Mouse (Mus musculus) CH12.LX (cell line): Measurements from ENCODE around the gene Tmem191c. TPM values are rescaled to one million over a fixed set of nuclear protein-coding genes. Genes with fewer than 3 reads are reported as not detected.

ENCODE experiments used
- DNase-seq: peaks from one replicate; pipeline ENCODE4 v3.0.0-alpha.2; 2013; ENCODE audit errors: extremely low read depth
- H3K27ac ChIP-seq: 2 replicates; pipeline ENCODE4 v1.5.1; 2012; ENCODE audit warnings: low read depth, mild to moderate bottlenecking, control low read depth, moderate library complexity; ENCODE audit not compliant: insufficient read depth
- H3K27me3 ChIP-seq: replicated peaks from 2 replicates; pipeline ENCODE3; 2012; ENCODE audit warnings: inconsistent platforms
- H3K36me3 ChIP-seq, 2 experiments: replicated peaks in 1 of 2; 2 replicates each; pipeline versions ENCODE3 to v1.6.1; 2012; ENCODE audit warnings: inconsistent platforms in 1 of 2, low read length in 1 of 2, mild to moderate bottlenecking in 1 of 2, mixed read lengths in 1 of 2, moderate library complexity in 1 of 2; ENCODE audit not compliant: control insufficient read depth in 1 of 2, insufficient read depth in 1 of 2
- H3K4me1 ChIP-seq, 2 experiments: 2 replicates each; pipeline ENCODE4 v1.6.1; 2012; ENCODE audit warnings: inconsistent platforms in 1 of 2, moderate library complexity in 1 of 2; ENCODE audit not compliant: insufficient read depth in 2 of 2, control insufficient read depth in 1 of 2
- H3K4me2 ChIP-seq: 2 replicates; pipeline ENCODE4 v1.6.1; 2012; ENCODE audit warnings: low read depth, mild to moderate bottlenecking, control low read depth; ENCODE audit not compliant: poor library complexity, insufficient read depth, severe bottlenecking
- H3K4me3 ChIP-seq, 3 experiments: fragments of 150-350 bp in 1 of 3; sonication (generic) in 1 of 3; replicated peaks in 1 of 3; 2 replicates each; pipeline versions ENCODE3 to v1.5.1; 2011 to 2012; ENCODE audit warnings: low read depth in 2 of 3, low read length in 2 of 3, mild to moderate bottlenecking in 2 of 3, moderate library complexity in 2 of 3, control low read depth in 1 of 3, improper control_type of control experiment in 1 of 3, inconsistent platforms in 1 of 3, mixed read lengths in 1 of 3; ENCODE audit not compliant: poor library complexity in 1 of 3
- H3K79me2 ChIP-seq: replicated peaks from 2 replicates; pipeline ENCODE4 v1.6.1; 2012; ENCODE audit warnings: mild to moderate bottlenecking, moderate library complexity; ENCODE audit not compliant: control insufficient read depth, poor library complexity, insufficient read depth, severe bottlenecking; ENCODE audit errors: extremely low read depth
- H3K9ac ChIP-seq: 2 replicates; pipeline ENCODE4 v1.6.1; 2012; ENCODE audit warnings: low read depth, mild to moderate bottlenecking, control low read depth, moderate library complexity; ENCODE audit not compliant: insufficient read depth
- H3K9me3 ChIP-seq: replicated peaks from 2 replicates; pipeline ENCODE3; 2012; ENCODE audit warnings: low read length, inconsistent platforms, mixed read lengths
- BHLHE40 ChIP-seq: IDR thresholded peaks from 2 replicates; pipeline ENCODE4 v1.6.1; 2011; ENCODE audit warnings: mild to moderate bottlenecking, low read depth, low read length, improper control_type of control experiment
- CHD2 ChIP-seq: IDR thresholded peaks from 2 replicates; pipeline ENCODE4 v1.6.1; 2011; ENCODE audit warnings: low read length, improper control_type of control experiment
- E2F4 ChIP-seq: IDR thresholded peaks from 2 replicates; pipeline ENCODE4 v1.6.1; 2011; ENCODE audit warnings: low read depth, low read length, improper control_type of control experiment; ENCODE audit not compliant: insufficient replicate concordance
- EP300 ChIP-seq: IDR thresholded peaks from 2 replicates; pipeline ENCODE4 v1.6.1; 2011; ENCODE audit warnings: low read length, improper control_type of control experiment
- ETS1 ChIP-seq: conservative IDR thresholded peaks from 2 replicates; pipeline ENCODE4 v1.6.1; 2012; ENCODE audit warnings: low read depth, mild to moderate bottlenecking, inconsistent platforms, low read length, improper control_type of control experiment, moderate library complexity
- GABPA ChIP-seq: IDR thresholded peaks from 2 replicates; pipeline ENCODE4 v1.6.1; 2012; ENCODE audit warnings: low read depth, low read length, improper control_type of control experiment, inconsistent platforms; ENCODE audit not compliant: insufficient replicate concordance
- KAT2A ChIP-seq: IDR thresholded peaks from 2 replicates; pipeline ENCODE4 v1.6.1; 2012; ENCODE audit warnings: low read length, improper control_type of control experiment, inconsistent platforms; ENCODE audit not compliant: insufficient replicate concordance
- MAX ChIP-seq: IDR thresholded peaks from 2 replicates; pipeline ENCODE4 v1.6.1; 2011; ENCODE audit warnings: low read length, improper control_type of control experiment
- MAZ ChIP-seq: IDR thresholded peaks from 2 replicates; pipeline ENCODE4 v1.6.1; 2012; ENCODE audit warnings: low read depth, mild to moderate bottlenecking, inconsistent platforms, low read length, improper control_type of control experiment, moderate library complexity
- MEF2A ChIP-seq: IDR thresholded peaks from 2 replicates; pipeline ENCODE4 v1.6.1; 2014; ENCODE audit warnings: low read depth, mild to moderate bottlenecking, inconsistent platforms, low read length, improper control_type of control experiment, borderline replicate concordance
- MYC ChIP-seq: IDR thresholded peaks from 2 replicates; pipeline ENCODE4 v1.6.1; 2011; ENCODE audit warnings: low read depth, mild to moderate bottlenecking, improper control_type of control experiment, low read length
- NRF1 ChIP-seq: IDR thresholded peaks from 2 replicates; pipeline ENCODE4 v1.6.1; 2014; ENCODE audit warnings: low read depth, mild to moderate bottlenecking, inconsistent platforms, low read length, improper control_type of control experiment, moderate library complexity
- PAX5 ChIP-seq: IDR thresholded peaks from 2 replicates; pipeline ENCODE4 v1.6.1; 2012; ENCODE audit warnings: low read length, inconsistent platforms, mixed read lengths
- POLR2A ChIP-seq: IDR thresholded peaks from 2 replicates; pipeline ENCODE4 v1.6.1; 2011; ENCODE audit warnings: low read depth, mild to moderate bottlenecking, improper control_type of control experiment, low read length
- TCF12 ChIP-seq: IDR thresholded peaks from 2 replicates; pipeline ENCODE4 v1.6.1; 2014; ENCODE audit warnings: low read depth, mild to moderate bottlenecking, inconsistent platforms, low read length, improper control_type of control experiment
- UBTF ChIP-seq: IDR thresholded peaks from 2 replicates; pipeline ENCODE4 v1.6.1; 2012; ENCODE audit warnings: low read depth, mild to moderate bottlenecking, inconsistent platforms, low read length, improper control_type of control experiment, moderate library complexity
- ZKSCAN1 ChIP-seq: IDR thresholded peaks from 2 replicates; pipeline ENCODE4 v1.6.1; 2012; ENCODE audit warnings: low read depth, inconsistent platforms, low read length, improper control_type of control experiment, borderline replicate concordance
- ZNF384 ChIP-seq: IDR thresholded peaks from 2 replicates; pipeline ENCODE4 v1.6.1; 2012; ENCODE audit warnings: low read depth, low read length, improper control_type of control experiment, inconsistent platforms
- dilution Hi-C: fragments of 300-500 bp; cut with MboI; formaldehyde crosslinking; loops from 2 replicates; pipeline ENCODE4 v1.14.3; 2020; ENCODE audit warnings: low sequenced_read_pairs; ENCODE audit not compliant: extremely low pct_unique_long_range_greater_than_20kb, extremely low pct_ligation_motif_present
- in situ Hi-C: fragments of 300-500 bp; cut with MboI; formaldehyde crosslinking; loops from 3 replicates; pipeline ENCODE4 v1.14.3; 2019; ENCODE audit warnings: low sequenced_read_pairs, low pct_ligation_motif_present, low pct_unique_long_range_greater_than_20kb, mixed read lengths
- polyA plus RNA-seq: library from polyadenylated mRNA; unstranded; fragments of >175 nt; gene quantifications from 2 replicates; pipeline ENCODE4 v1.2.1, GENCODE M21; 2012; ENCODE audit warnings: low read depth; ENCODE audit not compliant: insufficient read length
- total RNA-seq, 2 experiments: library from RNA; depleted of rRNA; stranded (reverse); fragments of 300-350 nt in 1 of 2; fragments of >200 nt in 1 of 2; gene quantifications; 2 replicates each; pipeline ENCODE4 v1.2.3; 2012 to 2014

Gene Tmem191c
- total and polyA plus RNA-seq, 3 experiments = 2.6 to 11.3 (median 7.9) TPM

GRCm38 (mm10) chr16:17234499-17234895 lies 41.4 kb upstream of the Tmem191c start:
- Histone ChIP-seq H3K4me1 (peaks cover 11 to 27% of the 10 kb centered on the region in 2 experiments), H3K4me2 (peak overlapping the region; percentile 68), H3K9me3 (peaks cover 9% of the 10 kb centered on the region), H3K36me3 (peaks cover 0 to 14% of the 10 kb centered on the region in 2 experiments), H3K4me3 (peak overlapping the region; percentile 78 to 83 (median 79)), H3K79me2 (peaks cover 39% of the 10 kb centered on the region)
- no peak for DNase-seq
- TF ChIP-seq NRF1 (no peak), CHD2 (peak; percentile 64), MAX (no peak), MEF2A (no peak), BHLHE40 (peak; percentile 34; the same call in 1 of the 2 replicates)
- TF ChIP-seq, all 38 proteins: peak for 2
- Histone ChIP-seq H3K9ac (peak overlapping the region; percentile 80; the same call in 1 of the 2 replicates), H3K27ac (no peak overlapping the region), H3K27me3 (peaks cover 7% of the 10 kb centered on the region)
- in situ Hi-C loops = no loop called here
- dilution Hi-C loops = no loop called here

GRCm38 (mm10) chr16:17234916-17235665 lies 40.8 kb upstream of the Tmem191c start:
- Histone ChIP-seq H3K27ac (no peak overlapping the region), H3K4me2 (peak overlapping the region; percentile 68), H3K4me3 (peak overlapping the region in 1 of 3 experiments; percentile 78), H3K4me1 (peaks cover 11 to 27% of the 10 kb centered on the region in 2 experiments), H3K9ac (no peak overlapping the region; the same call in 1 of the 2 replicates), H3K36me3 (peaks cover 0 to 14% of the 10 kb centered on the region in 2 experiments), H3K79me2 (peaks cover 39% of the 10 kb centered on the region), H3K27me3 (peaks cover 2% of the 10 kb centered on the region), H3K9me3 (peaks cover 3% of the 10 kb centered on the region)
- dilution Hi-C loops = no loop called here
- no peak for DNase-seq
- in situ Hi-C loops = no loop called here
- TF ChIP-seq MEF2A (no peak), PAX5 (no peak), UBTF (no peak), BHLHE40 (peak; percentile 33), E2F4 (no peak)

- no peak overlapping the region for H3K4me2 ChIP-seq
- DNase-seq = no peak
Observed at GRCm38 (mm10) chr16:17237634-17238033, 38.2 kb upstream of the Tmem191c start.

More at GRCm38 (mm10) chr16:17237634-17238033, 38.2 kb upstream of the Tmem191c start:
- Histone ChIP-seq H3K27ac (no peak overlapping the region), H3K4me1 (peaks cover 11 to 31% of the 10 kb centered on the region in 2 experiments), H3K79me2 (peaks cover 39% of the 10 kb centered on the region), H3K4me3 (no peak overlapping the region), H3K9ac (no peak overlapping the region), H3K9me3 (no peaks in the 10 kb centered on the region), H3K27me3 (no peaks in the 10 kb centered on the region), H3K36me3 (peaks cover 0 to 14% of the 10 kb centered on the region in 2 experiments)
- dilution Hi-C loops (no loop called here), in situ Hi-C loops (no loop called here)
- TF ChIP-seq ZNF384 (no peak), EP300 (no peak), KAT2A (no peak), TCF12 (no peak), ZKSCAN1 (no peak), MAZ (no peak), MYC (no peak), ETS1 (no peak), POLR2A (no peak), GABPA (no peak), CHD2 (no peak)
